Mouse (Mus musculus) MEL (cell line): ENCODE results near the gene Krtcap2. TPM values are rescaled to one million over a fixed set of nuclear protein-coding genes. Genes with fewer than 3 reads are reported as not detected.

ENCODE experiments used
- DNase-seq: peaks from one replicate; pipeline ENCODE4 v3.0.0; 2011; ENCODE audit warnings: low read depth, low spot score
- H3K27ac ChIP-seq: 2 replicates; pipeline ENCODE4 v1.5.1; 2012; ENCODE audit warnings: low read depth, mild to moderate bottlenecking, control low read depth, low read length, moderate library complexity; ENCODE audit not compliant: control insufficient read depth
- H3K27me3 ChIP-seq, 2 experiments: fragments of 150-350 bp in 1 of 2; sonication (generic) in 1 of 2; 2 replicates each; pipeline ENCODE4 v1.6.1; 2012; ENCODE audit warnings: low read length in 2 of 2, mild to moderate bottlenecking in 2 of 2, improper control_type of control experiment in 1 of 2, moderate library complexity in 1 of 2; ENCODE audit not compliant: insufficient read depth in 2 of 2, control insufficient read depth in 1 of 2
- H3K36me3 ChIP-seq, 2 experiments: 2 replicates each; pipeline ENCODE4 v1.6.1; 2012 to 2014; ENCODE audit warnings: low read length in 2 of 2, improper control_type of control experiment in 1 of 2, inconsistent platforms in 1 of 2, mild to moderate bottlenecking in 1 of 2; ENCODE audit not compliant: insufficient read depth in 2 of 2, control insufficient read depth in 1 of 2
- H3K4me1 ChIP-seq, 2 experiments: fragments of 150-350 bp in 1 of 2; sonication (generic) in 1 of 2; 2 replicates each; pipeline ENCODE4 v1.6.1; 2012; ENCODE audit warnings: low read length in 2 of 2, improper control_type of control experiment in 1 of 2, mild to moderate bottlenecking in 1 of 2; ENCODE audit not compliant: insufficient read depth in 2 of 2, control insufficient read depth in 1 of 2
- H3K4me3 ChIP-seq, 2 experiments: fragments of 150-350 bp in 1 of 2; sonication (generic) in 1 of 2; 2 replicates each; pipeline ENCODE4 v1.5.1; 2012; ENCODE audit warnings: low read depth in 2 of 2, low read length in 2 of 2, mild to moderate bottlenecking in 2 of 2, moderate library complexity in 2 of 2, control low read depth in 1 of 2, improper control_type of control experiment in 1 of 2; ENCODE audit not compliant: control insufficient read depth in 1 of 2, insufficient read depth in 1 of 2
- H3K79me2 ChIP-seq: 2 replicates; pipeline ENCODE4 v1.6.1; 2012; ENCODE audit warnings: mild to moderate bottlenecking, low read length, moderate library complexity; ENCODE audit not compliant: control insufficient read depth, poor library complexity, insufficient read depth
- H3K9ac ChIP-seq: 2 replicates; pipeline ENCODE4 v1.6.1; 2012; ENCODE audit warnings: low read depth, mild to moderate bottlenecking, control low read depth, low read length, moderate library complexity; ENCODE audit not compliant: control insufficient read depth, poor library complexity, severe bottlenecking
- H3K9me3 ChIP-seq: fragments of 150-350 bp; sonication (generic); replicated peaks from 2 replicates; pipeline ENCODE4 v1.6.1; 2012; ENCODE audit warnings: mild to moderate bottlenecking, low read length, improper control_type of control experiment, moderate library complexity; ENCODE audit not compliant: insufficient read depth
- BHLHE40 ChIP-seq: IDR thresholded peaks from 2 replicates; pipeline ENCODE4 v1.6.1; 2012; ENCODE audit warnings: low read depth, mild to moderate bottlenecking, inconsistent platforms, low read length, improper control_type of control experiment, borderline replicate concordance
- CHD2 ChIP-seq: IDR thresholded peaks from 2 replicates; pipeline ENCODE4 v1.6.1; 2011; ENCODE audit warnings: low read length, improper control_type of control experiment
- CTCF ChIP-seq, 3 experiments: IDR thresholded peaks in 2 of 3; conservative IDR thresholded peaks in 1 of 3; 2 replicates each; pipeline ENCODE4 v1.5.1; 2011 to 2012; ENCODE audit warnings: low read length in 3 of 3, low read depth in 2 of 3, mild to moderate bottlenecking in 2 of 3, improper control_type of control experiment in 1 of 3, inconsistent platforms in 1 of 3, mixed read lengths in 1 of 3, moderate library complexity in 1 of 3; ENCODE audit not compliant: control insufficient read depth in 1 of 3, insufficient read depth in 1 of 3, poor library complexity in 1 of 3, severe bottlenecking in 1 of 3
- ELF1 ChIP-seq: IDR thresholded peaks from 2 replicates; pipeline ENCODE4 v1.6.1; 2014; ENCODE audit warnings: low read depth, mild to moderate bottlenecking, inconsistent platforms, low read length, improper control_type of control experiment, moderate library complexity
- EP300 ChIP-seq, 2 experiments: IDR thresholded peaks; 2 replicates each; pipeline ENCODE4 v1.6.1; 2011; ENCODE audit warnings: improper control_type of control experiment in 2 of 2, low read length in 2 of 2, low read depth in 1 of 2, mild to moderate bottlenecking in 1 of 2
- ETS1 ChIP-seq: IDR thresholded peaks from 2 replicates; pipeline ENCODE4 v1.6.1; 2012; ENCODE audit warnings: low read depth, mild to moderate bottlenecking, inconsistent platforms, low read length, improper control_type of control experiment, moderate library complexity
- MAFK ChIP-seq: IDR thresholded peaks from 2 replicates; pipeline ENCODE4 v1.6.1; 2011; ENCODE audit warnings: low read depth, mild to moderate bottlenecking, low read length, improper control_type of control experiment, borderline replicate concordance
- MAZ ChIP-seq: IDR thresholded peaks from 2 replicates; pipeline ENCODE4 v1.6.1; 2012; ENCODE audit warnings: low read depth, mild to moderate bottlenecking, inconsistent platforms, low read length, improper control_type of control experiment
- MXI1 ChIP-seq: IDR thresholded peaks from 2 replicates; pipeline ENCODE4 v1.6.1; 2011; ENCODE audit warnings: mild to moderate bottlenecking, low read depth, low read length, improper control_type of control experiment
- MYB ChIP-seq: IDR thresholded peaks from 2 replicates; pipeline ENCODE4 v1.6.1; 2011; ENCODE audit warnings: mild to moderate bottlenecking, low read depth, low read length, improper control_type of control experiment
- NELFE ChIP-seq: IDR thresholded peaks from 2 replicates; pipeline ENCODE4 v1.6.1; 2011; ENCODE audit warnings: low read depth, low read length, improper control_type of control experiment
- NRF1 ChIP-seq: IDR thresholded peaks from 2 replicates; pipeline ENCODE4 v1.6.1; 2014; ENCODE audit warnings: low read depth, mild to moderate bottlenecking, inconsistent platforms, low read length, improper control_type of control experiment, moderate library complexity; ENCODE audit not compliant: poor library complexity, insufficient read depth, severe bottlenecking
- POLR2A ChIP-seq, 2 experiments: IDR thresholded peaks; 2 replicates each; pipeline ENCODE4 v1.6.1; 2011 to 2012; ENCODE audit warnings: low read length in 2 of 2, mild to moderate bottlenecking in 2 of 2, control low read depth in 1 of 2, improper control_type of control experiment in 1 of 2, low read depth in 1 of 2, moderate library complexity in 1 of 2; ENCODE audit not compliant: control insufficient read depth in 1 of 2, insufficient read depth in 1 of 2, poor library complexity in 1 of 2
- RCOR1 ChIP-seq: IDR thresholded peaks from 2 replicates; pipeline ENCODE4 v1.6.1; 2012; ENCODE audit warnings: low read depth, mild to moderate bottlenecking, inconsistent platforms, low read length, improper control_type of control experiment
- SIN3A ChIP-seq: IDR thresholded peaks from 2 replicates; pipeline ENCODE4 v1.6.1; 2012; ENCODE audit warnings: low read length, improper control_type of control experiment, inconsistent platforms
- SMC3 ChIP-seq: IDR thresholded peaks from 2 replicates; pipeline ENCODE4 v1.6.1; 2011; ENCODE audit warnings: low read depth, low read length, improper control_type of control experiment
- TAL1 ChIP-seq: IDR thresholded peaks from 2 replicates; pipeline ENCODE4 v1.6.1; 2012; ENCODE audit warnings: mild to moderate bottlenecking, inconsistent platforms, low read length, moderate library complexity, mixed read lengths
- TBP ChIP-seq: IDR thresholded peaks from 2 replicates; pipeline ENCODE4 v1.8.0; 2011; ENCODE audit warnings: low read depth, low read length, improper control_type of control experiment
- UBTF ChIP-seq: IDR thresholded peaks from 2 replicates; pipeline ENCODE4 v1.6.1; 2012; ENCODE audit warnings: low read depth, mild to moderate bottlenecking, inconsistent platforms, low read length, improper control_type of control experiment, moderate library complexity, borderline replicate concordance; ENCODE audit not compliant: insufficient read depth
- USF1 ChIP-seq: IDR thresholded peaks from 2 replicates; pipeline ENCODE4 v1.6.1; 2014; ENCODE audit warnings: low read depth, mild to moderate bottlenecking, inconsistent platforms, low read length, improper control_type of control experiment, moderate library complexity
- USF2 ChIP-seq, 2 experiments: IDR thresholded peaks; 2 replicates each; pipeline ENCODE4 v1.6.1; 2011 to 2012; ENCODE audit warnings: improper control_type of control experiment in 2 of 2, low read length in 2 of 2, borderline replicate concordance in 1 of 2, inconsistent platforms in 1 of 2, low read depth in 1 of 2, mild to moderate bottlenecking in 1 of 2; ENCODE audit not compliant: insufficient read depth in 1 of 2
- ZMIZ1 ChIP-seq: IDR thresholded peaks from 2 replicates; pipeline ENCODE4 v1.6.1; 2012; ENCODE audit warnings: low read depth, mild to moderate bottlenecking, inconsistent platforms, low read length, improper control_type of control experiment, moderate library complexity
- ZNF384 ChIP-seq: IDR thresholded peaks from 2 replicates; pipeline ENCODE4 v1.6.1; 2012; ENCODE audit warnings: low read depth, mild to moderate bottlenecking, inconsistent platforms, low read length, improper control_type of control experiment
- polyA plus RNA-seq, 2 experiments: library from polyadenylated mRNA; stranded (reverse) in 1 of 2; unstranded in 1 of 2; fragments of >175 nt in 1 of 2; fragments of >200 nt in 1 of 2; gene quantifications; 2 replicates each; pipeline versions ENCODE4 v1.2.1 to v1.2.4; 2012; ENCODE audit warnings: low replicate concordance in 2 of 2, low read depth in 1 of 2; ENCODE audit not compliant: insufficient read length in 2 of 2, insufficient read depth in 1 of 2, missing spikeins in 1 of 2
- total RNA-seq: library from RNA; depleted of rRNA; stranded (reverse); fragments of 300-350 nt; gene quantifications from 2 replicates; pipeline ENCODE4 v1.2.3, GENCODE M21; 2012

Gene Krtcap2
- total and polyA plus RNA-seq, 3 experiments, result 171 to 497 TPM; not detected in 1

- H3K4me3 ChIP-seq, result peak within 1 kb of the TSS; percentile 84 to 98
- peak within 1 kb of the TSS; percentile 80 for H3K9ac ChIP-seq
- H3K27ac ChIP-seq, result peak within 1 kb of the TSS; percentile 56
- H3K4me1 ChIP-seq, result peaks cover 2 to 14% of the 10 kb centered on the region in 2 experiments; a peak in 3 of 4 replicates
- H3K79me2 ChIP-seq, result peaks cover 10% of the 10 kb centered on the region
- H3K9me3 ChIP-seq, result no peaks in the 10 kb centered on the region
- no peak for TF ChIP-seq POLR2A (IDR thresholded peaks at IDR 0.05; ENCODE audit: control insufficient read depth in 1 of 2, insufficient read depth in 1 of 2, low read depth in 1 of 2, low read length in 2 of 2, poor library complexity in 1 of 2)
- TF ChIP-seq TAL1, result no peak
- TF ChIP-seq MXI1, result peak; percentile 52; the same call in 1 of the 2 replicates
- no peak for TF ChIP-seq BHLHE40
- 0 out of 2 replicates have a peak, but pooled peaks have one; percentile 9 for TF ChIP-seq NELFE
- no peak for TF ChIP-seq MYB
- TF ChIP-seq RCOR1, result no peak
- no peak for TF ChIP-seq EP300 (IDR thresholded peaks at IDR 0.05; ENCODE audit: low read depth in 1 of 2, low read length in 2 of 2)
- TF ChIP-seq CHD2, result no peak
- TF ChIP-seq MAFK, result no peak
- no peak; the same call in 1 of the 2 replicates for TF ChIP-seq NRF1
- TF ChIP-seq UBTF, result no peak
- TF ChIP-seq TBP, result no peak
- TF ChIP-seq ZNF384, result peak; percentile 77
- 0 out of 2 replicates have a peak, but pooled peaks have one; percentile 0 for TF ChIP-seq USF1
- TF ChIP-seq ELF1, result no peak
- TF ChIP-seq USF2 (IDR thresholded peaks at IDR 0.05; ENCODE audit: borderline replicate concordance in 1 of 2, insufficient read depth in 1 of 2, low read depth in 1 of 2, low read length in 2 of 2), result no peak
- TF ChIP-seq MAZ, result no peak
- TF ChIP-seq ETS1, result no peak
- TF ChIP-seq CTCF (IDR thresholded peaks at IDR 0.05 in 2 of 3, conservative IDR thresholded peaks at IDR 0.05 in 1 of 3; ENCODE audit: control insufficient read depth in 1 of 3, insufficient read depth in 1 of 3, low read depth in 2 of 3, low read length in 3 of 3, poor library complexity in 1 of 3, severe bottlenecking in 1 of 3), result no peak
- TF ChIP-seq ZMIZ1, result no peak
- 0 out of 2 replicates have a peak, but pooled peaks have one; percentile 1 for TF ChIP-seq SMC3
- no peak for TF ChIP-seq SIN3A
- peaks cover 0 to 10% of the 10 kb centered on the region in 2 experiments; a peak in 2 of 4 replicates for H3K36me3 ChIP-seq
- DNase-seq, result peak; percentile 49
- H3K27me3 ChIP-seq, result no peaks in the 10 kb centered on the region
Observed at GRCm38 (mm10) chr3:89214681-89215411, 30.9 kb upstream of the Krtcap2 start, which contains the start of gene Thbs3. Thbs3 (plus strand) TSS chr3:89215180.
